Mouse (Mus musculus): ENCODE data around the gene Tut7.
"Not testable (repeated sequence)": the region's sequence is repeated elsewhere in the genome, so short reads cannot be mapped to it uniquely, and the experiment has no call there.

Gene Tut7

GRCm38 (mm10) chr13:59822507-59823462, at the start of gene Tut7:
Gene Tut7, minus strand, starts transcription at chr13:59823147.
- DNase-seq (ENCODE audit: low spot score): peak; percentile 80

- no peak for DNase-seq (ENCODE audit: low spot score)
Observed at GRCm38 (mm10) chr13:59872446-59872845, 49.5 kb upstream of the Tut7 start.

- DNase-seq (ENCODE audit: low spot score): no peak
Observed at GRCm38 (mm10) chr13:59870004-59870403, 47.1 kb upstream of the Tut7 start.

- no peak for DNase-seq (ENCODE audit: low spot score)
Observed at GRCm38 (mm10) chr13:59868011-59868649, 45.2 kb upstream of the Tut7 start.

- DNase-seq (ENCODE audit: low spot score): no peak
Observed at GRCm38 (mm10) chr13:59867103-59867502, 44.2 kb upstream of the Tut7 start.

GRCm38 (mm10) chr13:59859515-59859914, 36.6 kb upstream of the Tut7 start:
- DNase-seq (ENCODE audit: low spot score): no peak

- DNase-seq (ENCODE audit: low spot score): no peak
Observed at GRCm38 (mm10) chr13:59856286-59857070, 33.5 kb upstream of the Tut7 start.

GRCm38 (mm10) chr13:59853471-59853870, 30.5 kb upstream of the Tut7 start:
- DNase-seq (ENCODE audit: low spot score): no peak

- no peak for DNase-seq (ENCODE audit: low spot score)
Observed at GRCm38 (mm10) chr13:59850373-59850772, 27.4 kb upstream of the Tut7 start.

GRCm38 (mm10) chr13:59844661-59845060, 21.7 kb upstream of the Tut7 start:
- DNase-seq (ENCODE audit: low spot score): no peak

GRCm38 (mm10) chr13:59843976-59844375, 21.0 kb upstream of the Tut7 start:
- DNase-seq (ENCODE audit: low spot score): no peak

- DNase-seq (ENCODE audit: low spot score): peak; percentile 86
Observed at GRCm38 (mm10) chr13:59842226-59843210, 19.6 kb upstream of the Tut7 start.

GRCm38 (mm10) chr13:59841761-59842160, 18.8 kb upstream of the Tut7 start:
- DNase-seq (ENCODE audit: low spot score): not testable (repeated sequence)

GRCm38 (mm10) chr13:59840429-59841169, 17.7 kb upstream of the Tut7 start:
- DNase-seq (ENCODE audit: low spot score): peak; percentile 89

GRCm38 (mm10) chr13:59839356-59839755, 16.4 kb upstream of the Tut7 start:
- DNase-seq (ENCODE audit: low spot score): no peak

- DNase-seq (ENCODE audit: low spot score): no peak
Observed at GRCm38 (mm10) chr13:59838464-59838863, 15.5 kb upstream of the Tut7 start.

GRCm38 (mm10) chr13:59836811-59837210, 13.9 kb upstream of the Tut7 start:
- DNase-seq (ENCODE audit: low spot score): no peak

GRCm38 (mm10) chr13:59836101-59836798, 13.3 kb upstream of the Tut7 start:
- no peak for DNase-seq (ENCODE audit: low spot score)

- DNase-seq (ENCODE audit: low spot score): no peak
Observed at GRCm38 (mm10) chr13:59834786-59835452, 12.0 kb upstream of the Tut7 start.

Measured in layer of hippocampus, adult 9-10 months (tissue).